Mouse (Mus musculus): ENCODE data around the gene Dnm1.

Dnm1 gene

GRCm38 (mm10) chr2:32316887-32317656 is 36.1 kb downstream of the Dnm1 start:
- H3K4me1 ChIP-seq (replicated peaks; ENCODE audit: low read depth, low read length): peaks cover 51% of the 10 kb centered on the region
- no peaks in the 10 kb centered on the region for H3K9me3 ChIP-seq (ENCODE audit: low read length)
- H3K36me3 ChIP-seq (ENCODE audit: insufficient read depth, low read length): no peaks in the 10 kb centered on the region
- TF ChIP-seq CTCF (conservative IDR thresholded peaks at IDR 0.05; ENCODE audit: low read length): no peak
- H3K4me3 ChIP-seq (replicated peaks; ENCODE audit: low read length): no peak overlapping the region
- peaks cover 60% of the 10 kb centered on the region for H3K27me3 ChIP-seq (ENCODE audit: insufficient read depth, low read length)

GRCm38 (mm10) chr2:32315751-32316150 is 37.4 kb downstream of the Dnm1 start:
- no peak for TF ChIP-seq NANOG (IDR thresholded peaks at IDR 0.05; ENCODE audit: borderline replicate concordance, low read length)
- no peak for TF ChIP-seq CTCF (conservative IDR thresholded peaks at IDR 0.05; ENCODE audit: low read length)
- no peak for TF ChIP-seq POU5F1 (IDR thresholded peaks at IDR 0.05; ENCODE audit: borderline replicate concordance, low read length)

GRCm38 (mm10) chr2:32314831-32315230 is 38.3 kb downstream of the Dnm1 start:
- no peaks in the 10 kb centered on the region for H3K9me3 ChIP-seq (ENCODE audit: low read length)
- TF ChIP-seq POU5F1 (IDR thresholded peaks at IDR 0.05; ENCODE audit: borderline replicate concordance, low read length): no peak
- no peak for TF ChIP-seq NANOG (IDR thresholded peaks at IDR 0.05; ENCODE audit: borderline replicate concordance, low read length)
- no peak for TF ChIP-seq CTCF (conservative IDR thresholded peaks at IDR 0.05; ENCODE audit: low read length)
- no peak overlapping the region for H3K4me3 ChIP-seq (replicated peaks; ENCODE audit: low read length)
- H3K36me3 ChIP-seq (ENCODE audit: insufficient read depth, low read length): peaks cover 11% of the 10 kb centered on the region
- H3K4me1 ChIP-seq (replicated peaks; ENCODE audit: low read depth, low read length): peaks cover 60% of the 10 kb centered on the region
- H3K27me3 ChIP-seq (ENCODE audit: insufficient read depth, low read length): peaks cover 68% of the 10 kb centered on the region

More at GRCm38 (mm10) chr2:32315751-32316150, 37.4 kb downstream of the Dnm1 start:
- Histone ChIP-seq H3K4me3 (replicated peaks; ENCODE audit: low read length) (0 out of 2 replicates have a peak overlapping the region, but pooled peaks have one; percentile 21), H3K9me3 (ENCODE audit: low read length) (no peaks in the 10 kb centered on the region), H3K4me1 (replicated peaks; ENCODE audit: low read depth, low read length) (peaks cover 55% of the 10 kb centered on the region), H3K36me3 (ENCODE audit: insufficient read depth, low read length) (peaks cover 2% of the 10 kb centered on the region; the same call in 1 of the 2 replicates), H3K27me3 (ENCODE audit: insufficient read depth, low read length) (peaks cover 70% of the 10 kb centered on the region)

- H3K27me3 ChIP-seq (ENCODE audit: insufficient read depth, low read length): peaks cover 46% of the 10 kb centered on the region
- no peak for TF ChIP-seq POU5F1 (IDR thresholded peaks at IDR 0.05; ENCODE audit: borderline replicate concordance, low read length)
- peak overlapping the region; percentile 88 for H3K4me3 ChIP-seq (replicated peaks; ENCODE audit: low read length)
- H3K4me1 ChIP-seq (replicated peaks; ENCODE audit: low read depth, low read length): peaks cover 51% of the 10 kb centered on the region
- H3K36me3 ChIP-seq (ENCODE audit: insufficient read depth, low read length): peaks cover 34% of the 10 kb centered on the region
- H3K9me3 ChIP-seq (ENCODE audit: low read length): no peaks in the 10 kb centered on the region
Measured at GRCm38 (mm10) chr2:32312318-32312964, 40.7 kb downstream of the Dnm1 start.

GRCm38 (mm10) chr2:32311443-32312317 is 41.5 kb downstream of the Dnm1 start:
- Histone ChIP-seq H3K4me1 (replicated peaks; ENCODE audit: low read depth, low read length) (peaks cover 51% of the 10 kb centered on the region), H3K36me3 (ENCODE audit: insufficient read depth, low read length) (peaks cover 42% of the 10 kb centered on the region), H3K9me3 (ENCODE audit: low read length) (no peaks in the 10 kb centered on the region), H3K4me3 (replicated peaks; ENCODE audit: low read length) (peak overlapping the region; percentile 88), H3K27me3 (ENCODE audit: insufficient read depth, low read length) (peaks cover 39% of the 10 kb centered on the region)
- TF ChIP-seq CTCF (conservative IDR thresholded peaks at IDR 0.05; ENCODE audit: low read length) (no peak), NANOG (IDR thresholded peaks at IDR 0.05; ENCODE audit: borderline replicate concordance, low read length) (no peak), POU5F1 (IDR thresholded peaks at IDR 0.05; ENCODE audit: borderline replicate concordance, low read length) (no peak)

- TF ChIP-seq NANOG (IDR thresholded peaks at IDR 0.05; ENCODE audit: borderline replicate concordance, low read length) (no peak), POU5F1 (IDR thresholded peaks at IDR 0.05; ENCODE audit: borderline replicate concordance, low read length) (no peak), CTCF (conservative IDR thresholded peaks at IDR 0.05; ENCODE audit: low read length) (no peak)
- Histone ChIP-seq H3K9me3 (ENCODE audit: low read length) (no peaks in the 10 kb centered on the region), H3K36me3 (ENCODE audit: insufficient read depth, low read length) (peaks cover 56% of the 10 kb centered on the region), H3K27me3 (ENCODE audit: insufficient read depth, low read length) (peaks cover 29% of the 10 kb centered on the region), H3K4me1 (replicated peaks; ENCODE audit: low read depth, low read length) (peaks cover 54% of the 10 kb centered on the region), H3K4me3 (replicated peaks; ENCODE audit: low read length) (no peak overlapping the region)
Measured at GRCm38 (mm10) chr2:32310096-32310845, 42.9 kb downstream of the Dnm1 start.

- Histone ChIP-seq H3K4me3 (replicated peaks; ENCODE audit: low read length) (no peak overlapping the region), H3K27me3 (ENCODE audit: insufficient read depth, low read length) (peaks cover 23% of the 10 kb centered on the region), H3K36me3 (ENCODE audit: insufficient read depth, low read length) (peaks cover 68% of the 10 kb centered on the region), H3K9me3 (ENCODE audit: low read length) (no peaks in the 10 kb centered on the region), H3K4me1 (replicated peaks; ENCODE audit: low read depth, low read length) (peaks cover 55% of the 10 kb centered on the region)
- no peak for TF ChIP-seq CTCF (conservative IDR thresholded peaks at IDR 0.05; ENCODE audit: low read length)
- TF ChIP-seq POU5F1 (IDR thresholded peaks at IDR 0.05; ENCODE audit: borderline replicate concordance, low read length): no peak
- TF ChIP-seq NANOG (IDR thresholded peaks at IDR 0.05; ENCODE audit: borderline replicate concordance, low read length): no peak
Measured at GRCm38 (mm10) chr2:32308870-32309568, 44.1 kb downstream of the Dnm1 start.
